Mouse (Mus musculus) forebrain, embryonic 11.5 days (tissue): ENCODE data around the gene Mymx. TPM values are rescaled to one million over a fixed set of nuclear protein-coding genes. Genes with fewer than 3 reads are reported as not detected.
A peak's percentile ranks its signal among the peaks of the same experiment; 100 is the strongest.

Experiments
- ATAC-seq: fragments of 200-750 bp; cut with Nextera tagmentation; replicated peaks from 2 replicates; pipeline ENCODE4 v1.8.0; 2017; ENCODE audit warnings: moderate TSS enrichment; ENCODE audit not compliant: low FRiP score
- DNase-seq: peaks from one replicate; pipeline ENCODE4 v3.0.0-alpha.2; 2017; ENCODE audit warnings: low spot score
- H3K27ac ChIP-seq: fragments of 300-500 bp; sonication (generic); 2 replicates; pipeline ENCODE4 v1.5.1; 2014; ENCODE audit warnings: low read depth, low read length
- H3K27me3 ChIP-seq: fragments of 300-500 bp; sonication (generic); 2 replicates; pipeline ENCODE4 v1.6.1; 2014; ENCODE audit warnings: mild to moderate bottlenecking, low read length, mixed read lengths; ENCODE audit not compliant: control insufficient read depth, insufficient read depth
- H3K36me3 ChIP-seq: fragments of 300-500 bp; sonication (generic); 2 replicates; pipeline ENCODE4 v1.6.1; 2014; ENCODE audit warnings: mild to moderate bottlenecking, low read length, moderate library complexity, mixed read lengths; ENCODE audit not compliant: control insufficient read depth, insufficient read depth
- H3K4me1 ChIP-seq: fragments of 300-500 bp; sonication (generic); replicated peaks from 2 replicates; pipeline ENCODE4 v1.6.1; 2014; ENCODE audit warnings: low read length, mixed read lengths; ENCODE audit not compliant: control insufficient read depth, insufficient read depth
- H3K4me2 ChIP-seq: fragments of 300-500 bp; sonication (generic); 2 replicates; pipeline ENCODE4 v1.6.1; 2014; ENCODE audit warnings: low read depth, mild to moderate bottlenecking, low read length, moderate library complexity, mixed read lengths; ENCODE audit not compliant: severe bottlenecking
- H3K4me3 ChIP-seq: fragments of 300-500 bp; sonication (generic); 2 replicates; pipeline ENCODE4 v1.5.1; 2014; ENCODE audit warnings: low read depth, low read length
- H3K9ac ChIP-seq: fragments of 300-500 bp; sonication (generic); 2 replicates; pipeline ENCODE4 v1.6.1; 2014; ENCODE audit warnings: low read length
- H3K9me3 ChIP-seq: fragments of 300-500 bp; sonication (generic); 2 replicates; pipeline ENCODE4 v1.6.1; 2016; ENCODE audit warnings: low read length, mixed read lengths; ENCODE audit not compliant: control insufficient read depth
- WGBS: fragments of 180-500 bp; shearing (Covaris S2); extraction: QIAGEN DNeasy Blood & Tissue Kit; methylation state at CpG from one replicate; pipeline ENCODE4 v1.1.7; 2014; 5-methylcytosine and 5-hydroxymethylcytosine counted together
- polyA plus RNA-seq: library from polyadenylated mRNA; unstranded; fragments of >200 nt; fragmentation: Nextera tagmentation; extraction: Ambion mirVana; gene quantifications from 2 replicates; pipeline ENCODE4 v1.2.1, GENCODE M21; 2014

Gene Mymx
- polyA plus RNA-seq, 1 experiment from 2014 or later: not detected

DNA sequence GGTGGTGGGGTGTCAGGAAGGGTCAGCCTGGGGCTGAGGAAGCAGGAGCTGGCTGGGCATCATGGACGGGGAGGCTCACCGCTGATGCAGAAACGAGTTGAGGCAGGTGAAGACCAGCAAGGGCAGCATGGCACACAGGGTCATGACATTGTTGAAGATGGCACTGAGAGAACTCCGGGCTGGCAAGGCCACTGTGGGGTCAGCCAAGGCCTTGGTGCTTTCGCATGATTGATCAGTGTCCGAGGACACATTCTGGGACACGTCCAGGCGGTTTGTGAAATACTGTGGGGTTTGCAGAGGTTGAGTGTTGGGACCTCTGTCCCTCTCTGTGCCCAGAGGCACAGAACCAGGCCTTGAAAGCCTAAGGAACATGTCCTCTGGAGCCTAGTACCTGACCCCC is 12.1 kb downstream of the Mymx start:
- WGBS: 91% methylated on average over 8 of the region's 8 CpGs
- no peak overlapping the region for H3K27ac ChIP-seq
- ATAC-seq: no peak
- H3K4me2 ChIP-seq: no peak overlapping the region
- no peak overlapping the region for H3K4me3 ChIP-seq
- peaks cover 12% of the 10 kb centered on the region for H3K27me3 ChIP-seq
- H3K4me1 ChIP-seq: peaks cover under 1% of the 10 kb centered on the region; the same call in 1 of the 2 replicates
- H3K9ac ChIP-seq: no peak overlapping the region
- H3K9me3 ChIP-seq: no peaks in the 10 kb centered on the region
- DNase-seq: no peak
- H3K36me3 ChIP-seq: no peaks in the 10 kb centered on the region

DNA sequence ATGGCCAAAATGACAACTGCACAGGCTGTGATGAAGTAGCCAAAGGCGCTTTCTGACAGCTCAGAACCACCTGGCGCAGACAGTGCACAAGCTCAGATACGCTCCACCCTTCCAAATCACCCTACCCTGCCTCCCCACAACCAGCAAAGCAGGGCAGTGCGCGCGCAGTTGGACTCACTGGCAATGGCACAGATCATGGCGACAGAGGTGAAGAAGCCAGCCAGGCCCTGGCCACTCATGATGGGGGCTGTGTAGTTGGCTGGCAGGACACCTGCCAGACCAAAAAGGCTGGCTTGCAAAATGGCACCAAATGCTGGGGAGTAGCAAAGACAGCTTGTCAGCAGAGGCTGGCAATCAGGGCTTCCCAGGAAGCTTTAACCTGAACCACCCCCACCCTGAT is 12.7 kb downstream of the Mymx start:
- Histone ChIP-seq H3K36me3 (no peaks in the 10 kb centered on the region), H3K4me1 (peaks cover 5% of the 10 kb centered on the region; the same call in 1 of the 2 replicates), H3K4me3 (no peak overlapping the region), H3K27me3 (peaks cover 6% of the 10 kb centered on the region), H3K9me3 (no peaks in the 10 kb centered on the region), H3K9ac (no peak overlapping the region), H3K27ac (no peak overlapping the region), H3K4me2 (no peak overlapping the region)
- WGBS: 98% methylated on average over 7 of the region's 7 CpGs
- peak; percentile 37 for DNase-seq
- ATAC-seq: no peak

GRCm38 (mm10) chr17:45588370-45588769 is 13.5 kb downstream of the Mymx start:
- 94% methylated on average over 7 of the region's 7 CpGs for WGBS
- DNase-seq: no peak
- no peak overlapping the region for H3K27ac ChIP-seq
- H3K9me3 ChIP-seq: no peaks in the 10 kb centered on the region
- no peak overlapping the region for H3K4me3 ChIP-seq
- H3K36me3 ChIP-seq: no peaks in the 10 kb centered on the region
- peaks cover 7% of the 10 kb centered on the region; the same call in 1 of the 2 replicates for H3K4me1 ChIP-seq
- no peak overlapping the region for H3K9ac ChIP-seq
- no peak for ATAC-seq
- H3K27me3 ChIP-seq: peaks cover under 1% of the 10 kb centered on the region; the same call in 1 of the 2 replicates
- no peak overlapping the region for H3K4me2 ChIP-seq

GRCm38 (mm10) chr17:45586449-45586837 is 15.5 kb downstream of the Mymx start:
- no peak overlapping the region for H3K9ac ChIP-seq
- no peak for DNase-seq
- H3K27me3 ChIP-seq: no peaks in the 10 kb centered on the region
- H3K27ac ChIP-seq: no peak overlapping the region
- no peak overlapping the region for H3K4me2 ChIP-seq
- no peaks in the 10 kb centered on the region for H3K9me3 ChIP-seq
- peaks cover 7% of the 10 kb centered on the region; the same call in 1 of the 2 replicates for H3K4me1 ChIP-seq
- no peak overlapping the region for H3K4me3 ChIP-seq
- no peaks in the 10 kb centered on the region for H3K36me3 ChIP-seq
- 94% methylated on average over 3 of the region's 3 CpGs for WGBS
- ATAC-seq: no peak

- ATAC-seq: no peak
- H3K4me2 ChIP-seq: no peak overlapping the region
- H3K27ac ChIP-seq: no peak overlapping the region
- no peak for DNase-seq
- H3K9ac ChIP-seq: no peak overlapping the region
- no peaks in the 10 kb centered on the region for H3K9me3 ChIP-seq
- 61% methylated on average over 23 of the region's 23 CpGs for WGBS
- no peaks in the 10 kb centered on the region for H3K27me3 ChIP-seq
- H3K36me3 ChIP-seq: no peaks in the 10 kb centered on the region
- H3K4me1 ChIP-seq: peaks cover 7% of the 10 kb centered on the region; the same call in 1 of the 2 replicates
- H3K4me3 ChIP-seq: no peak overlapping the region
Observed at GRCm38 (mm10) chr17:45585725-45586448, 16.0 kb downstream of the Mymx start.

DNA sequence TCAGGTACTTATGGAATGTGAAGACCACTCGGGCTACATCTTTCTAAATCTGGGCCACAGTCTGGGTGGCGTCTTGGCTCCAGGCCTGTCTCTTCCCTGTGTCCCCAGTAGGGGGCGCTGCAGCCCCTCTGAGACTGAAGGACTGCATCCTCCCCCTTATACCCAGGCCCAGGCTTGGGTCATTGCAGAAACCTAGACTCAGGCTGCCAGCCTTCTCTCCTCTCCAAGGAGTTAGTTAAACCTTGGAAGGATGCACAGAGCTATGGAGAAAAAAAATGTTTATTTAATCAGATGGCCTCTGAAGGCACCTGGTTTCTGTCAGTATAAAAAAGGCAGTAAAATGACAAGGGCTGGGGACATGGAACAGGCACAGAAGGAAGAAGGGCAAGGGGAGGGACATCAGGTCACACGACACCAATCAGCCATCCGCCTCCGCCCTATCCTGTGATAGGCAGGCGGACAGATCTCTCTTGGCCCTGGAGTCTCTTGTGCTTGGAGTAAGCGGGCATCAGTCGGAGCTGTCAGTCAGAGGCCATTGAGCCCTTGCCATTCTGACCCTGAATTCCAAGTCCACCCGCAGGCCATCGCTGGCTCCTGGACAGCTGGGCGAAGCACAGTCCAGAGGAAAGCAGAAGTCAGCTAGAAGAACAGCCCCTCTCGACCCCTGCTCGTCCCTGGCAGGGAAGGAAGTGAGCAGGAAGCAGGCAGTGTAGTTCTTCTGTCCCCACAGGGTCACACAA is 16.8 kb downstream of the Mymx start:
- Histone ChIP-seq H3K27me3 (no peaks in the 10 kb centered on the region), H3K9me3 (no peaks in the 10 kb centered on the region), H3K4me3 (no peak overlapping the region), H3K9ac (peak overlapping the region; percentile 41), H3K27ac (no peak overlapping the region), H3K36me3 (no peaks in the 10 kb centered on the region), H3K4me1 (peaks cover 7% of the 10 kb centered on the region; the same call in 1 of the 2 replicates), H3K4me2 (no peak overlapping the region)
- 22% methylated on average over 14 of the region's 14 CpGs for WGBS
- peak; percentile 90 for DNase-seq
- ATAC-seq: peak; percentile 40

GRCm38 (mm10) chr17:45584096-45584896 is 17.6 kb downstream of the Mymx start:
- Histone ChIP-seq H3K4me3 (no peak overlapping the region), H3K27ac (no peak overlapping the region; the same call in 1 of the 2 replicates), H3K4me2 (no peak overlapping the region), H3K27me3 (no peaks in the 10 kb centered on the region), H3K9me3 (no peaks in the 10 kb centered on the region), H3K9ac (peak overlapping the region; percentile 41), H3K36me3 (no peaks in the 10 kb centered on the region), H3K4me1 (peaks cover 7% of the 10 kb centered on the region; the same call in 1 of the 2 replicates)
- DNase-seq: no peak
- 33% methylated on average over 12 of the region's 12 CpGs for WGBS
- ATAC-seq: peak; percentile 37; the same call in 1 of the 2 replicates

- Histone ChIP-seq H3K4me3 (no peak overlapping the region), H3K27me3 (no peaks in the 10 kb centered on the region), H3K9me3 (no peaks in the 10 kb centered on the region), H3K4me1 (peaks cover 7% of the 10 kb centered on the region; the same call in 1 of the 2 replicates), H3K36me3 (no peaks in the 10 kb centered on the region), H3K4me2 (no peak overlapping the region), H3K9ac (no peak overlapping the region), H3K27ac (no peak overlapping the region)
- ATAC-seq (no peak), DNase-seq (no peak)
- 73% methylated on average over 6 of the region's 6 CpGs for WGBS
Observed at GRCm38 (mm10) chr17:45582715-45583355, 19.1 kb downstream of the Mymx start.
